Mouse (Mus musculus) G1E (cell line): Measurements from ENCODE around the gene Nsl1. TPM values are rescaled to one million over a fixed set of nuclear protein-coding genes. Genes with fewer than 3 reads are reported as not detected.

ENCODE experiments used
- ATAC-seq: 2 replicates; pipeline ENCODE4 v1.8.0; 2016; ENCODE audit warnings: mild to moderate bottlenecking; ENCODE audit not compliant: insufficient number of reproducible peaks, poor library complexity, low FRiP score, severe bottlenecking; ENCODE audit errors: extremely low read depth
- DNase-seq: peaks from one replicate; pipeline ENCODE4 v3.0.0; 2012; ENCODE audit warnings: low spot score
- H3K27me3 ChIP-seq: 2 replicates; pipeline ENCODE4 v1.6.1; 2012; ENCODE audit warnings: mild to moderate bottlenecking, low read length, inconsistent platforms; ENCODE audit not compliant: insufficient read depth
- H3K36me3 ChIP-seq: replicated peaks from 2 replicates; pipeline ENCODE3; 2012; ENCODE audit warnings: mild to moderate bottlenecking, inconsistent platforms
- H3K4me1 ChIP-seq: 2 replicates; pipeline ENCODE4 v1.6.1; 2012; ENCODE audit warnings: low read depth, low read length, inconsistent platforms, mixed read lengths; ENCODE audit not compliant: insufficient read depth
- H3K4me3 ChIP-seq: 2 replicates; pipeline ENCODE4 v1.5.1; 2012; ENCODE audit warnings: low read depth, mild to moderate bottlenecking, inconsistent platforms, low read length, moderate library complexity, mixed read lengths
- H3K9me3 ChIP-seq: replicated peaks from 2 replicates; pipeline ENCODE4 v1.6.1; 2012; ENCODE audit warnings: inconsistent platforms
- CTCF ChIP-seq: IDR thresholded peaks from 2 replicates; pipeline ENCODE4 v1.5.1; 2012; ENCODE audit warnings: low read depth, low read length, inconsistent platforms, mixed read lengths
- GATA1 ChIP-seq: IDR thresholded peaks from 2 replicates; pipeline ENCODE4 v1.6.1; 2012; ENCODE audit warnings: borderline replicate concordance, low read length, inconsistent platforms, mixed read lengths
- GATA2 ChIP-seq: IDR thresholded peaks from 2 replicates; pipeline ENCODE4 v1.6.1; 2012; ENCODE audit warnings: low read depth, low read length, inconsistent platforms, borderline replicate concordance
- POLR2AphosphoS5 ChIP-seq: IDR thresholded peaks from 2 replicates; pipeline ENCODE4 v1.6.1; 2012; ENCODE audit warnings: low read depth, low read length, inconsistent platforms; ENCODE audit not compliant: insufficient replicate concordance
- TAL1 ChIP-seq: conservative IDR thresholded peaks from 2 replicates; pipeline ENCODE4 v1.6.1; 2012; ENCODE audit warnings: low read depth, low read length, inconsistent platforms, mixed read lengths
- polyA plus RNA-seq: library from polyadenylated mRNA; stranded (reverse); fragments of >175 nt; gene quantifications from 2 replicates; pipeline ENCODE4 v1.2.3, GENCODE M21; 2012
- total RNA-seq, 2 experiments: library from RNA; stranded (forward) in 1 of 2; stranded (reverse) in 1 of 2; fragments of 200-1000 nt in 1 of 2; fragments of >200 nt in 1 of 2; fragmentation: Nextera tagmentation in 1 of 2; gene quantifications; 2 replicates each; pipeline ENCODE4 v1.2.3; 2014 to 2017

Nsl1 gene
- total and polyA plus RNA-seq, 3 experiments = 13.4 to 22.1 (median 19.4) TPM

DNA sequence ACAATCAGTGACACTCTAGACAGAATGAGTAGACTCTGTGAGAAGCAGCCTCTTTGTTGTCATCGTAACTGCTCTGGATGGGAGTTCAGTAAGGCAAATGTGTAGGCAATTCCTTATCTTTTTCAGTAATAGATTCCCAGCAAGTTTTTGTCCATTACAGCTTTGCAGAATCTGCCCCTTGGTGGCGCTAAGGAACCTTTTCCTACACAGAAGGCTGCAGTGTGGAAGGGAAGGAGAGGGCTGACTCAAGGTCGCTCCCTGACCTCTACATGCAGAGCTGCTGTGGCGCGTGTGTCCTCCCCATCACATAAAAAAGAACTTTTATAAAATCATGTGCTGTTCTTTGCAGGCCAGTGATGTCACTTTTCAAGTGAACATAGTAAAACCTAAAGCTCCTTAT lies 5.6 kb downstream of the Nsl1 start:
- peak; percentile 32; the same call in 1 of the 2 replicates for ATAC-seq
- Histone ChIP-seq H3K9me3 (no peaks in the 10 kb centered on the region), H3K36me3 (peaks cover 85% of the 10 kb centered on the region), H3K4me1 (peaks cover 37% of the 10 kb centered on the region), H3K27me3 (no peaks in the 10 kb centered on the region), H3K4me3 (no peak overlapping the region)
- no peak for TF ChIP-seq GATA2
- TF ChIP-seq GATA1 = no peak
- TF ChIP-seq TAL1 = no peak
- TF ChIP-seq CTCF = no peak
- TF ChIP-seq POLR2AphosphoS5 = no peak
- no peak for DNase-seq

DNA sequence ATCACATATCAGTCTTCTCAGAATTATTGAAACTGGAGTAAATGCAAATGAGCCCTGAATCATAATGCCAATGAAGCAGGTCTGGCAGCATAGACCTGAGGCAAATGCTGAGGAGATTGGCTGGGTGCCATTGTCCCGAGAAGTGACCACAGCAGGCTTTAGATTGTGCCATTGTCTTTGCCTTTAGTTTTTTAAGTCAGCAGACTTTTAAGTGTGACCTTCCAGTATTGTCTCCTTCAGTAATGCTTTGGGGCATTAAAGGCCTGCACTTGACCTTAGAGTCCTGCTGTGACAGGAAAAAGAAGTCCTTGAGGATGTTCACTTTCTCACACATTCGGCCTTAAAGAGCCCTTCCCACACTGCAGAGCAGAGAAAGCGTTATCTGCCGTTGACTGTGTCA lies 7.4 kb downstream of the Nsl1 start:
- peaks cover 97% of the 10 kb centered on the region for H3K36me3 ChIP-seq
- H3K27me3 ChIP-seq = no peaks in the 10 kb centered on the region
- H3K9me3 ChIP-seq = no peaks in the 10 kb centered on the region
- H3K4me1 ChIP-seq = peaks cover 22% of the 10 kb centered on the region
- no peak overlapping the region for H3K4me3 ChIP-seq
- TF ChIP-seq POLR2AphosphoS5 (no peak), TAL1 (no peak), CTCF (no peak), GATA1 (no peak), GATA2 (no peak)
- DNase-seq = no peak
- ATAC-seq = no peak

GRCm38 (mm10) chr1:191071613-191072012 lies 8.8 kb downstream of the Nsl1 start:
- H3K36me3 ChIP-seq = peaks cover 96% of the 10 kb centered on the region
- no peak for TF ChIP-seq POLR2AphosphoS5
- no peak for TF ChIP-seq TAL1
- no peak for TF ChIP-seq CTCF
- no peak for TF ChIP-seq GATA1
- TF ChIP-seq GATA2 = no peak
- ATAC-seq = no peak
- H3K9me3 ChIP-seq = no peaks in the 10 kb centered on the region
- peaks cover 20% of the 10 kb centered on the region for H3K4me1 ChIP-seq
- no peak overlapping the region for H3K4me3 ChIP-seq
- no peaks in the 10 kb centered on the region for H3K27me3 ChIP-seq
- no peak for DNase-seq

DNA sequence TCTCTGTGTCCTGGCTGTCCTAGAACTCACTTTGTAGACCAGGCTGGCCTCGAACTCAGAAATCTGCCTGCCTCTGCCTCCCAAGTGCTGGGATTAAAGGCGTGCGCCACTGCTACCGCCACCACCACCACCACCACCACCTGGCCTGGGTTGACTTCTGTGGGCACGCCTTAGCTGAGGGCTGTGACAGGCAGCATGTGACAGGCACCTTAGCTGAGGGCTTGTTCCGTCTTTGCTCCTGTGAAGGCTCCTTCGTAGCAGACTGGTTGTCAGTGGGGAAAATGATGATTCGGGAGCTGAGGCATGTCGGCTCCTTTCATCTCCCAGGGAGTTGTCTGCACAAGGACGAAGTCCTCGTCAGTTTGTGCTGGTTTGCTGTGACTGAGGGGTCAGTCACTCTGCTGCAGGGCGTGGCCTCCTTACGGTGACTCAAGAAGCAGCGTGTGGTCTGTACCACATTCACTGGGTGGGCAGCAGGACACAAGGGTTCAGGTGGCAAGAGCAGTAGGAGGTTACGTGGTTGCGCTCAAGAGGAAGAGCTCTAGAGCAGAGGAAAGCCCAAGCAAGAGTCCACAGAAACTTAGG lies 9.6 kb downstream of the Nsl1 start:
- TF ChIP-seq GATA1 (no peak), TAL1 (no peak), POLR2AphosphoS5 (no peak), CTCF (no peak), GATA2 (no peak)
- Histone ChIP-seq H3K27me3 (no peaks in the 10 kb centered on the region), H3K4me3 (no peak overlapping the region), H3K4me1 (peaks cover 20% of the 10 kb centered on the region), H3K36me3 (peaks cover 98% of the 10 kb centered on the region), H3K9me3 (no peaks in the 10 kb centered on the region)
- ATAC-seq (no peak), DNase-seq (no peak)

GRCm38 (mm10) chr1:191073001-191073400 lies 10.2 kb downstream of the Nsl1 start:
- ATAC-seq = no peak
- H3K27me3 ChIP-seq = no peaks in the 10 kb centered on the region
- no peak overlapping the region for H3K4me3 ChIP-seq
- H3K4me1 ChIP-seq = peaks cover 20% of the 10 kb centered on the region
- H3K9me3 ChIP-seq = no peaks in the 10 kb centered on the region
- DNase-seq = no peak
- TF ChIP-seq GATA2 = no peak
- TF ChIP-seq CTCF = no peak
- TF ChIP-seq TAL1 = no peak
- TF ChIP-seq POLR2AphosphoS5 = no peak
- TF ChIP-seq GATA1 = no peak
- peaks cover 98% of the 10 kb centered on the region for H3K36me3 ChIP-seq

GRCm38 (mm10) chr1:191073486-191073885 lies 10.7 kb downstream of the Nsl1 start:
- DNase-seq (no peak), ATAC-seq (no peak)
- Histone ChIP-seq H3K27me3 (no peaks in the 10 kb centered on the region), H3K36me3 (peaks cover 98% of the 10 kb centered on the region), H3K4me3 (no peak overlapping the region), H3K4me1 (peaks cover 20% of the 10 kb centered on the region), H3K9me3 (no peaks in the 10 kb centered on the region)
- TF ChIP-seq POLR2AphosphoS5 (no peak), CTCF (no peak), TAL1 (no peak), GATA2 (no peak), GATA1 (no peak)
